Mouse (Mus musculus): ENCODE measurements around the gene Taldo1.

Gene Taldo1

GRCm38 (mm10) chr7:141420030-141420702 is 28.2 kb downstream of the Taldo1 start:
- no peak for DNase-seq (ENCODE audit: low read depth, low spot score)

GRCm38 (mm10) chr7:141423811-141424210 is 31.8 kb downstream of the Taldo1 start:
- no peak for DNase-seq (ENCODE audit: low read depth, low spot score)

GRCm38 (mm10) chr7:141426948-141427730 is 35.1 kb downstream of the Taldo1 start:
- no peak for DNase-seq (ENCODE audit: low read depth, low spot score)

GRCm38 (mm10) chr7:141428701-141429100 is 36.7 kb downstream of the Taldo1 start:
- no peak for DNase-seq (ENCODE audit: low read depth, low spot score)

GRCm38 (mm10) chr7:141429310-141429709 is 37.3 kb downstream of the Taldo1 start, which contains the start of gene Cend1:
TSS of gene Cend1 (minus strand) at chr7:141429491.
- DNase-seq (ENCODE audit: low read depth, low spot score): peak; percentile 39

- DNase-seq (ENCODE audit: low read depth, low spot score): no peak
These were observed 38.0 kb downstream of the Taldo1 start for GRCm38 (mm10) chr7:141429840-141430584.

GRCm38 (mm10) chr7:141430585-141431240 is 38.7 kb downstream of the Taldo1 start:
- no peak for DNase-seq (ENCODE audit: low read depth, low spot score)

- no peak for DNase-seq (ENCODE audit: low read depth, low spot score)
These were observed 39.6 kb downstream of the Taldo1 start for GRCm38 (mm10) chr7:141431434-141432185.

- DNase-seq (ENCODE audit: low read depth, low spot score): no peak
These were observed 40.2 kb downstream of the Taldo1 start for GRCm38 (mm10) chr7:141432186-141432611.

GRCm38 (mm10) chr7:141432741-141433516 is 40.9 kb downstream of the Taldo1 start:
- DNase-seq (ENCODE audit: low read depth, low spot score): no peak

- DNase-seq (ENCODE audit: low read depth, low spot score): no peak
These were observed 41.8 kb downstream of the Taldo1 start for GRCm38 (mm10) chr7:141433517-141434400.

- DNase-seq (ENCODE audit: low read depth, low spot score): peak; percentile 55
These were observed 42.5 kb downstream of the Taldo1 start for GRCm38 (mm10) chr7:141434464-141434863.

- DNase-seq (ENCODE audit: low read depth, low spot score): peak; percentile 83
These were observed 43.3 kb downstream of the Taldo1 start for GRCm38 (mm10) chr7:141435129-141435855.

GRCm38 (mm10) chr7:141435856-141436522 is 44.0 kb downstream of the Taldo1 start:
- DNase-seq (ENCODE audit: low read depth, low spot score): peak; percentile 22

GRCm38 (mm10) chr7:141436523-141436892 is 44.5 kb downstream of the Taldo1 start:
- DNase-seq (ENCODE audit: low read depth, low spot score): no peak

- peak; percentile 88 for DNase-seq (ENCODE audit: low read depth, low spot score)
These were observed 45.5 kb downstream of the Taldo1 start, which contains the start of gene Slc25a22 for GRCm38 (mm10) chr7:141437178-141438120. TSS of gene Slc25a22 (minus strand) at chr7:141437892.
